Mouse (Mus musculus) kidney, postnatal 36 days (tissue): Measurements from ENCODE around the gene Spaca7.
"Not testable (repeated sequence)": the region's sequence is repeated elsewhere in the genome, so short reads cannot be mapped to it uniquely, and the experiment has no call there.

Experiments used
- DNase-seq, 2 experiments: peaks; one replicate each; pipeline ENCODE4 v3.0.0; 2021 to 2022; ENCODE audit warnings: mixed read lengths in 2 of 2

The Spaca7 gene

DNA sequence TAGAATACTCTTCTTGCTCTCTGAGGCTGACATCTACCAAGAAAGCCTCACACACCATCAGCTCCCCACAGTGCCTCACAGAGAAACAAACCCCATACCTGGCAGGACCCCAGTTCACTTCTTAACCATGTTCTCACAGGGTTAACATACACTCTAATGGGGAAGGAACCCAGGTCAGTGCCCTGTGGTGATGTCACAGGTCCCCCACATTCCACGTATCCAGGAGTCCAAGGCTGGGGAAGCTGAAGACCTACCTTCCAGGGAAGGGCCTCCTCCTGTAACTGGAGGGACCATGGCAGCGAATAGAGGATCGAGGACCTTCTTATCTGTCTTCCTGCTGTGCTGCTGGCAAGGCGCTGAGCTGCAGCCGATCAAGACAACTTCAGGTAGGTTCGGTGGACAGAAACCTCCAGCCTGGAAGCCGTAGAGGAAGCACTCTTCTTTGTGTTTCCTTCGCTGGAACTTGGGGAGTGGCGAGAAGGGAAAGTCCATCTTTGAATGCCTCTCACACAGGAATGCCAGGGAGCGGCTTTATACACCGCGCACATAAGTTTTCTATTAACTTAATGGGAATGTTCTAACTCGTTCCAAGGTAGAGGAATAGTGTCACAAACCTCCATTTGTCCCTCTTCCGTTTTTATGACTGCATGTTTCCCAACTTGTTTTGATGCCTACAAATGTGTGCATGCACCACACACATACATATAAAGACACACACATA lies at the start of gene Spaca7:
TSS of gene Spaca7 (plus strand) at position 216 of the 721 bp plus-strand sequence.
- DNase-seq, result peak in 1 of 2 experiments; percentile 16

- no peak for DNase-seq
Observed at GRCm38 (mm10) chr8:12524279-12524678, 48.5 kb upstream of the Spaca7 start.

GRCm38 (mm10) chr8:12528659-12529058 lies 44.2 kb upstream of the Spaca7 start:
- DNase-seq, result no peak

- DNase-seq, result no peak
Observed at GRCm38 (mm10) chr8:12535617-12536016, 37.2 kb upstream of the Spaca7 start.

- DNase-seq, result no peak
Observed at GRCm38 (mm10) chr8:12536306-12536705, 36.5 kb upstream of the Spaca7 start.

- no peak for DNase-seq
Observed at GRCm38 (mm10) chr8:12545236-12545635, 27.6 kb upstream of the Spaca7 start.

DNA sequence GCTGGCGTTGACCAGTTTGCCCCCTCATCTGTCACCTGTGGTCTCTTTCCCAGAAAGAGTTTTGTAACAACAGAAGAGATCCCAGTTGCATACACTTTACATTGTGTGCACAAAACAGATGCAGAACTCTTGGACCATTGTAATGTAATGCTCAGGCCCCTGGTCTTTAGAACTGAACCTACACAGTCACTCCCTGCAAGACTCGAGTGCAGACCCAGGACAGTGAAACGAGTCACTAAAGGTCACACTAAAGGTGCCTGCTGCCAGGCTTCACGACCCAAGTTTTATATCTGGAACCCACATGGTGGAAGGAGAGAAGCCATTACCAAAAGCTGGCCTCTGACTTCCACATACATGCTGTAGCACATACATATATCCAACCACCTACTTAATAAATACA lies 27.2 kb upstream of the Spaca7 start:
- no peak for DNase-seq

GRCm38 (mm10) chr8:12547466-12548220 lies 25.2 kb upstream of the Spaca7 start:
- no peak for DNase-seq

GRCm38 (mm10) chr8:12548255-12548654 lies 24.6 kb upstream of the Spaca7 start:
- no peak for DNase-seq

DNA sequence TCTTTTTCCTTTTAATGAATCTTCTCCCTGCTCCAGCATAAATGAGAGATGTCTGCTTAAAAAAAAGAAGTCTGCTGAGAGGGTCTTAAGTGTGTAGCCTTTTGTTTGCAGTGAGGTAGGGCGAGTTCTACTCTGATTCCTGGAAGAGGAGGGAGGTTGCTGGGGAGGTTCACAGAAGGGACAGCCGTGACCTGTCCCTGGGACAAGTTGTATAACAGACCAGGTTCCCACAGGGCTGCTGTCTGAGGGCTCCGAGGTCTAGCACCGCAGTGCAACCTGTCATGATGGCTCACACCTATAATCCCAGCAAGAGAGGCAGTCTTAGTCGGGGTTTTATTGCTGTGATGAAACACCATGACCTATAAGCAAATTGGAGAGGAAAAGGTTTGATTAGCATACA lies 24.1 kb upstream of the Spaca7 start:
- DNase-seq, result no peak

DNA sequence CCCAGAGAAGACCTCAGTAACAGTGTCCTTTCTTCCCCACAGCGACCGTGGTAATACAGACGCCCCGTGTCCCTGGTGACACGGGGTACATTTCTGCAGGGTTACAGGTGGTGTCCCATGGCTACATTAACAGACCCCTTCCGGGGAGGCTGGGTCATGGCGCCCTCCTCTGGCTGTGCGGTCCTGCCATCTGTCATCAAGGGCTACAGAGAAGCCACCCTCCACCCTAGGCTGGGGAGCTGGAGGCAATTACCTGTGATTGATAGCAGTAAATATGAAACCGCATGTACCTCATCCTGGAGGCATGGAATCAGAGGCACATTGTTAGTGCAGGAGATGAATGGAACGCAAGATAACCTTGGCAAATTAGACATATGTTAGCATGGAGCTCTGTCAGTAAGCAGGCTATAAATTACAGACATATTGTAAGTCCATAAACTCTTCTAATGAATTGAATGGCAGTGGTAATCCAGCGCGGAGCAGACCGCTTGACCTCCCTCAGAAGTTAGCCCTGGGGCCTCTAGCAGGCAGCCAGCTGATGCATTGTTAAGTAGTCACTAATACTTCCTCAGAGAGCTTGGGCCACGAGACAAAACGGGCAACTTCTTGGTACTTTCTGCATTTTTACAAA lies 17.2 kb upstream of the Spaca7 start:
- peak in 1 of 2 experiments; percentile 37 for DNase-seq

- peak; percentile 28 to 37 for DNase-seq
Observed at GRCm38 (mm10) chr8:12558786-12559185, 14.0 kb upstream of the Spaca7 start.

DNA sequence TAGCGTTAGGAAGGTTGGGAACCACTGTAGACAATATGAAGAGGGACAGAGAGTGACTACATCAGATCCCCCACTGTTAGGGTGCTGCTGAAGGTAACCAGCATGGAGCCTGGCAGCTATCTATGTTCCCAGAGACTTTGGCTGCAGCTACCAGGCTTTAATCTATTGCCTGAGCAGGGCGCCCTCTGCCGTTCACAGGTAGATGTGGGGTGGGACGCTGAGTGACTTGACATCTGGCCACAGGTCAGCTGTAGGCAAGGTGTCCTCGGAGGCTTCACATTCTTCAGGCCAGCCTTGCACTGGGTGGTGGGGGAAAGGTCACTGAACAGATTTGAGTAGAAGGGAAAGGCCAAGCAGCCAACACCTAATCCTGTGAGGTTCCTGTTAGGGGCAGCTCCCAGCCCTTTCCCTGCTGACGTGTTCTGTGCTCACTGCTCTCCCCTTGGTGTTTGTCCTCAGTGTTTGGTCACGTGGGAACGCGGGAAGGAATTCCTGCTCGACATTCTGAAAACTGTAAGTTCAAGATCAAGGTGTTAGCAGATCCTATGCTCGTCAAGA lies 11.3 kb upstream of the Spaca7 start:
- peak; percentile 79 to 91 for DNase-seq

DNA sequence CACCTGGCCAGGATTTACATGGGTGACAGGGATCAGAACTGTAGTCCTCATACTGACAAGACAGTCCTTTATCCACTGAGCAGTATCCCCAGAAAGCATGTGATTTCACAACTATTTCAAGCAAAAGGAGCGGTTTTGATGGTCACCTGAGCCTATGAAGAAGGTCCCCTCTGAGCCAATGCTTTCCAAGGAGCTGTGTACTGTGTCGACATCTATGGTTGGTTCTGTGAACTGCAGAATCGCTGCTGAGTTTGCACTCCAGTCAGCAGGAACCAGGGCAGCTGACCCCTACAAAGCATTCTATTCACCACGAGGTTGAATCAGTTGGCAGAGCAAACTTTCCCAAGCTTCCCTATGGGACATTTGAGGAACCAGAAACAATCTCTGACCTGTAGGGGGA lies 8.5 kb upstream of the Spaca7 start:
- peak; percentile 41 to 70 for DNase-seq

- no peak for DNase-seq
Observed at GRCm38 (mm10) chr8:12565488-12565887, 7.3 kb upstream of the Spaca7 start.

DNA sequence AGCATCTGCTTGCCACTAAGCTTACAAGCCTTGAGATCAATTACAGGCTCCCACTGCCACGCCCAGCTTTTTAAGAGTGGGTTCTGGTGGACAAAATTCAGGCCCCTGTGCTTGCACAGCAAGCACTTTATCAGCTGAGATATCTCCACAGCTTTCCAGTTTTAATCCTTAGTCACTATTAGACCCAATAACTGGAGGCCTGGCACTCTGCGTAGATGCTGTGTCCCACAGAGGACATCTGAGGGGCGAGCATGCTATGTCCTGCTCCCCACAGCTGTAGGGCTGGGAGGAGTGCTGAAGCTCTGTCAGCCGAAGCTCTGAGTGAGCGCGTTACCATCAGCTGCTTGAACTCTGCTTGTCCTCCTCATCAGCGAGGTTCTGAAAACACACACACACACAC lies 6.3 kb upstream of the Spaca7 start:
- DNase-seq, result no peak

DNA sequence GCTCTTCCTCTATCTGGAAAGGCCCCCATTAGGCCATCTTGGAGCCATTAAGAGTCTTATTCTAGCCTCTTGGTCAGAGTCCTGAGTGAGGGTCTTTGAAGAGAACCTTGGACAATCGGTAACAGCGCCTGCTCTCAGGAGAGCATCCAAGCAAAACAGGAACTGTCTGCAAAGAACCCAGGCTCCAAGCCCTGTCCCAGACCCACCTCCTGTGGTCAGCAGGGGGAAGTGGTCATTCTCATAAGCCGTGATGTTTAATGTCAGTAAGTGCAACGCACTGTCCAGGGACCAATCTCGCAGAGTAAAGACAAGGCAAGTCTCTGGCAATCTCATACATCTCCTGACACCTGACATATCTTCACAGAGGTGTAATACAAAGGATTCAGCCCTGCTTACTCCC lies 3.2 kb downstream of the Spaca7 start:
- DNase-seq, result no peak

DNA sequence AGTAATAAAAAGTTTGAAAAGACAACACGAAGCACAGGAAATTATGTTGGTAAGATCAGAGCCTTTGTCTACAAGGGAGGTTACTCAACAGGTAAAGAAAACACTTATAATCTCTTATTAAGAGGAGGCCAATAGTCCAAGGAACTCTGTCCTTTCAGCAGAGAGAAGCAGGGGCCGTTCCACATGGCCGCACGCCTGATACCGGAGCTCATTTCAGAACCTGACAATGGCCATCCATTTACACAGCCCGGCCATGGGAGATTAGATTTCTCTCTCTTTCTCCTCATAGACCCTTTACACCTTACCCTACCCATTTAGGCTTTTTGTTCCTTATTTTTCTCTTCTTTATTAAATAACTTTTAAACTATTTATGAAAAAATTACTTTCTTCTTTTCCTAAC lies 3.9 kb downstream of the Spaca7 start:
- peak; percentile 35 to 65 for DNase-seq

DNA sequence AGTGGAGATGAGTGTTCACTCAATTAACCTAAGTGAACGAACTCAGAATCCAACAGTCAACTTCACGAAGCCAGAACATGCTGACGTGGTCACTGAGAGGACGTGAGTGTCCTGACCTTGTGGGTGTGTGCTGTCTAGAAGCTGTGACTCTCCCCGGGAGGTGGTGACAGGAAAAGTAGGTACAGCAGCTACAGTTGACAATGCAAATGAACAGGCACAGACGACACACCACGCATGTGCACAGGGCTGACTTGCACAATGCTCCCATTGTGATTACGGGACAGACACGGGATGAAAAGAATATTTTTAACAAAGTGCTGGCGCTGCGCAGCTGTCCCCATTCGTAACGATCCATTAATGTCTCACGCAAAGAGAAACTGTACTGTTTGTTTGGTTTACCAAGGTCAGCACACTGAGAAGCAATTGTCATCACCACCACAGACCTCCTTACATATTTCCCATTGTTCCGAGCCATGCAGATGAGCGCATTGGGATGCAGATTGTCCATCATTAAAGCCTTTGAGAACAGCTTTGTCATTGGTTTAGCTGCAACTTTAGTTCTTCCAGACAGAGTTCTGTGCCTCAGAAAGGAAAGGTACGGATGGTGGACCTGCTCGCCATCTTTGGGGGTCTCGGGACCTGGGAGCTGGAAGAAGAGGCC lies 6.6 kb downstream of the Spaca7 start:
- not testable (repeated sequence) for DNase-seq

DNA sequence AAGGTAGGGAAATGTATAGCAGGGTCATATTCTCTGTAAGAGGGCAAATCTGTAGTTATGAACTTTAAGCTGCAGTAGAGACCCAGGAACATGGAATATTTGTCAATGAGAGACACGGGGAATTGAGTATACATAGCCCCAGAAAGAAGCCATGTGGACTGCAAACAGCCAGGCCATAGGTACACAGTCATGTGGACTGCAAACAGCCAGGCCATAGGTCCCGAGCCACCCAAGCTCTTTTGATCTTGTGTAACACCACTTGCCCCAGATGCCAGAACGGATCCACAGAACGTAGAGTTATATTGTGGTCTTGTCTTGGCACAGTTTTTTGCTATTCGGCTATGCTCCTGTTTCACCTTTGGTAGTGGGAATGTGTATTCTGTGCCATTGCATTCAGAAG lies 11.0 kb downstream of the Spaca7 start:
- DNase-seq, result no peak

DNA sequence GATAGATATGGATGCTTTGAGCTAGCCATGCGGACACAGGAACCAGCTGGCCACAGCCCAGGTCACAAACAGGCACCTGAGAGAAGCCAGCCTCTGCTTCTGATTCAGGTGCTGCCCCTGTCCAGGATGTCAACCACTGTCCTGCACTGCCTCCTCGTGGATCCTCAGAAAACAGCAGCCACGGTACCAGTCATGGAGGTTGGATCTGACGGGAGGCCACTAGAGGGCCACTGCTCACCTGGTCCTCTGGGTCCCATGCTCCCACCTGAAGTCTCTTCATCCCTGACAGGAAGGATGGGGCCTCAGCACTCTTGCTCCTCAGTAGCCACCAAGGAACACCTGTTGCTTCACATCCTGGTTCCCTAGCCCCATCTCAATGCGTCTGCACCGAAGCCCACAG lies 34.4 kb downstream of the Spaca7 start:
- peak; percentile 83 to 93 for DNase-seq

DNA sequence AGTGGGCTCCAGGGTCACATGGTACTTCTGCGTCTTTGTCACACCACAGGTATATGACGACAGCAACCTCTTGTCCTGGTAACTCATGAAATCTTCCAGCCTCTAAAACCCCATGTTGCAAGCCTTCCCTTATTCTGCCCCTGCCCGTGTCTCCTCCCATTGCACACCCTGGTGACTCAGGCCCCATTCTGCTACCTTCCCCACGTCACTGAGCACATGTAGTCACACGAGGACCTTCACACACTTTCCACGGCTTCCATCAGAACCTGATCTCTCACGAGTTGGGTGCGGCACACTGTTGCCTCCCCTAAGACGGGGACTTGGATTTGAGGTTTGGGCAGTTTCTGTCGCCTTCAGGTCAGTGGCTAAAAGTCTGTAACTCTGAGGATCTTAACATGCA lies 36.0 kb downstream of the Spaca7 start:
- DNase-seq, result no peak
